Mouse (Mus musculus): ENCODE results near the gene Lyzl4. TPM values are rescaled to one million over a fixed set of nuclear protein-coding genes. Genes with fewer than 3 reads are reported as not detected.

Lyzl4 gene
- polyA plus RNA-seq, 1 experiment from 2014 or later: not detected

DNA sequence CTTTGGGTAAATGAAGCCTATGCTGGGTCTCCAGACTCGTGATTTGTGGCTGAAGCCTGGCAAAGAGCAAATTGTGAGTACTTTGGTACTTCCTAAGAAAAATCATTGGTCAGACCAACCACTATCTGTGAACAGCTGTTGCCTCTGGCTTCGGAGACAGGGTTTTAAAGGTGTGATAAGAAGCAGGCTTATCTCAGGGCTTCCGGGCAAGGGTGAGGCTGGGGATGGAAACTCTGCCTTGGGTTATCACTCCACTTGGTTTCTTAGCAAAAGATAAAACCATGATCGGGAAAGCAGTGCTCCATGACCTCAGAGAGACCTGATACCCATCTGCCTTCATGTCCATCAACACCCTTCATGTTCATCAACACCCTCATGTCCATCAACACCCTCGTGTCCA, 92.9 kb downstream of the Lyzl4 start:
- H3K4me3 ChIP-seq: no peak overlapping the region
- H3K36me3 ChIP-seq: no peaks in the 10 kb centered on the region
- H3K4me2 ChIP-seq: no peak overlapping the region
- H3K4me1 ChIP-seq (replicated peaks): no peaks in the 10 kb centered on the region
- H3K9me3 ChIP-seq: no peaks in the 10 kb centered on the region
- no peak overlapping the region for H3K9ac ChIP-seq
- ATAC-seq (ENCODE audit: low FRiP score): no peak
- WGBS: 74% methylated on average over 5 of the region's 5 CpGs
- no peaks in the 10 kb centered on the region for H3K27me3 ChIP-seq
- H3K27ac ChIP-seq: no peak overlapping the region

DNA sequence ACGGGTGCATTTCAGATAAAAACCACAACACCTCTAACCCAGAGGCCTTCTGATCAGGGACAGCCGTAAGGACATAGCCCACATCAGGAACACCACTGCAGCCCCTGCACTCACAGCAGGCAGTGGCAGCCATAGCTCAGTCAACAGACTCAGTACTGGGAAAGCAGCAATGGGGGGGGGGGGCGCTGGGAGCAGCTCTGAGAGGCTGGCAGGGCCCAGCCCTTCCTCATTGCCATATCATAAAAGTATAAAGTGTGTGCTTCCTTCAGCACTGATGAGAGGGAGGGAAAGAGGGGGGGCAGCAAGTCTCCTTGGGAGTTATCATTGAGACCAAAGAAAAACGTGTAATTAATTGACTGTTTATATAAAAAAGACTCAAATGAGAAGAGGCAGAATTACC, 94.5 kb downstream of the Lyzl4 start:
- Histone ChIP-seq H3K27me3 (no peaks in the 10 kb centered on the region), H3K27ac (no peak overlapping the region), H3K9ac (no peak overlapping the region), H3K4me2 (no peak overlapping the region), H3K9me3 (no peaks in the 10 kb centered on the region), H3K4me1 (replicated peaks) (no peaks in the 10 kb centered on the region), H3K36me3 (no peaks in the 10 kb centered on the region), H3K4me3 (no peak overlapping the region)
- no peak for ATAC-seq (ENCODE audit: low FRiP score)
- WGBS: 69% methylated on average over 4 of the region's 4 CpGs

DNA sequence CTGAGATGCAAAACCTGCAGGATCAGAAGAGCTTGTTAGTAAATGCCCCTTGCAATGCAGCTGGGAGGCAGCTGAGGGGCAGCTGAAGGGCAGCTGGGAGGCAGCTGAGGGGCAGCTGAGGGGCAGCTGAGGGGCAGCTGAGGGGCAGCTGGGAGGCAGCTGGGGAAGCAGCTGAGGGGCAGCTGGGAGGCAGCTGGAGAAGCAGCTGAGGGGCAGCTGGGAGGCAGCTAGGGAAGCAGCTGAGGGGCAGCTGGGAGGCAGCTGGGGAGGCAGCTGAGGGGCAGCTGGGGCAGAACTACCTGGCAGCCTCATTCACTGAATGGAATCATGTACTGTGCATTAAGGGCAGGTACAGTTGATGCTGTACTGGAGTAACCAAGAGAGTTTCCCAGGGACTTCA, 100.4 kb downstream of the Lyzl4 start:
- no peaks in the 10 kb centered on the region for H3K27me3 ChIP-seq
- no peak overlapping the region for H3K9ac ChIP-seq
- H3K4me1 ChIP-seq (replicated peaks): no peaks in the 10 kb centered on the region
- H3K27ac ChIP-seq: no peak overlapping the region; the same call in 1 of the 2 replicates
- no peak overlapping the region for H3K4me3 ChIP-seq
- no peak overlapping the region for H3K4me2 ChIP-seq
- no peak for ATAC-seq (ENCODE audit: low FRiP score)
- H3K9me3 ChIP-seq: peaks cover 6% of the 10 kb centered on the region; the same call in 1 of the 2 replicates
- H3K36me3 ChIP-seq: no peaks in the 10 kb centered on the region

DNA sequence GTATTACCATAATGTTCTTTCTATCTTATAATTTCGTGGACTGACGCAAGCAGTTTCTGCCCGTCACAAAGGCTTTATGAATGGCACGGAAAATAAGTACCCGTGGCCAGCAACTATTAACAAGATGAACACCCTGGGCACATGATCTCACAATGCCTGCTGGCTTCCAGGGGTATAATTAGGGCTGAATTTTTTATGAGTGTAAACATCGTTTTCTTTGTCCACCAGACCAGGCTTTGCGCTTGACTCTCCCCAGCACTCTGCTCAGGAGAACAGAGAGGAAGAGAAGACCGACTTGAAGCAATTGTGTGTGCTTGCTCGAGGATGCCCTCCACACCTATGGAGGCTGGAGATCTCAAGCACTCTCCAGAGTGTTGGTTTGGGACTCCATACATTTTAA, 109.3 kb downstream of the Lyzl4 start:
- Histone ChIP-seq H3K36me3 (no peaks in the 10 kb centered on the region), H3K27ac (no peak overlapping the region), H3K4me1 (replicated peaks) (no peaks in the 10 kb centered on the region), H3K4me2 (no peak overlapping the region), H3K9ac (no peak overlapping the region), H3K27me3 (no peaks in the 10 kb centered on the region), H3K4me3 (no peak overlapping the region), H3K9me3 (peaks cover 10% of the 10 kb centered on the region; the same call in 1 of the 2 replicates)
- WGBS: 78% methylated on average over 9 of the region's 9 CpGs
- ATAC-seq (ENCODE audit: low FRiP score): no peak

DNA sequence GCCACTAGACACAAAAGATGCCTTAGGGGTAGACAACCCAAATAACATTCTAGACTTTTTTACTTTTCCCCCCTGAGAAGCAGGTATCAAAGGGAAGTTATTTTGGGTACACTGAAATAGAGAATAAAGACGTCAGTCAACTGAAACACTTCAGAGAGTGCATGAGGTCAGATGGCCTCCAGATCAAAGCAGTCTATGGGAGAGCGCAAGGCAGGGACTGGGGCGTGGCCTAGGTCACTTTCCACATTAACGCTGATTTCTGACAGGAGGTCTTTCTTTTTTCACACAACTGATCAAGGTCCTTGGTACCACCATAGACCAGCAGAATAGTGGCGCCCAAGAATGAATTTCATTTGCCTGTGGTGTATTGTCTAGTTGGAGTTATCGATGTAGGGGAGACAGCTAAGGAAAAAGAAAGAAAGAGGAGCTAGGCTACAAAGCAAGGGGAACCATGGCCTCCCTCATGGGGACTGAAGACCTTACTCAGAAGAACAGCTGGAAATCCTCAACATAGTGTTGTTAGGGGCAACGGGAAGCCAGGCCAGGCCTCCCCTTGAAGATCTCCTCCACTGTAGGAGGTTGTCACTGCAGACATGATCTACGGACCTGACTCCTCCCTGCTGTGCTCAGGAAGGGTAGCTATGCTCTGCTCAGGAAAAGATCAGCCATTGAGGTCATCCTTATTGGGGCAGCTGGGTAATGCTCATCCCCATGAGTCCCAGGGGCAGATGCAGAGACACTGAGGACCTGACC, 113.1 kb downstream of the Lyzl4 start:
- Histone ChIP-seq H3K4me1 (replicated peaks) (no peaks in the 10 kb centered on the region), H3K4me2 (no peak overlapping the region), H3K9ac (no peak overlapping the region), H3K27ac (no peak overlapping the region), H3K27me3 (no peaks in the 10 kb centered on the region), H3K9me3 (0 out of 2 replicates have a peak, but pooled peaks cover 4% of the 10 kb centered on the region), H3K36me3 (no peaks in the 10 kb centered on the region), H3K4me3 (no peak overlapping the region)
- WGBS: 49% methylated on average over 8 of the region's 8 CpGs
- no peak for ATAC-seq (ENCODE audit: low FRiP score)

Other genes with a start within 250 kb of the Lyzl4 start
- 7.7 and 15.1 TPM in 2 replicates for gene Cck, start 146.4 kb downstream of the Lyzl4 start, polyA plus RNA-seq (2015; fragmentation: Nextera tagmentation; extraction: Ambion mirVana)
- gene Vipr1, start 620 bp upstream of the Lyzl4 start, polyA plus RNA-seq (2015; fragmentation: Nextera tagmentation; extraction: Ambion mirVana): 0.51 and 0.54 TPM in 2 replicates
- 28.9 and 33.5 TPM in 2 replicates for gene Sec22c, start 63.4 kb upstream of the Lyzl4 start, polyA plus RNA-seq (2015; fragmentation: Nextera tagmentation; extraction: Ambion mirVana)
- 162 and 166 TPM in 2 replicates for gene Ss18l2, start 68.2 kb upstream of the Lyzl4 start, polyA plus RNA-seq (2015; fragmentation: Nextera tagmentation; extraction: Ambion mirVana)
- gene Nktr, start 77.1 kb upstream of the Lyzl4 start, polyA plus RNA-seq (2015; fragmentation: Nextera tagmentation; extraction: Ambion mirVana): 64.6 and 67.4 TPM in 2 replicates
- 11.5 and 13.3 TPM in 2 replicates for gene Zfp651, start 117.2 kb upstream of the Lyzl4 start, polyA plus RNA-seq (2015; fragmentation: Nextera tagmentation; extraction: Ambion mirVana)
- gene Klhl40, start 135.5 kb upstream of the Lyzl4 start, polyA plus RNA-seq (2015; fragmentation: Nextera tagmentation; extraction: Ambion mirVana): 1.2 and 1.3 TPM in 2 replicates
- not detected in 2 replicates for gene Hhatl, start 150.4 kb upstream of the Lyzl4 start, polyA plus RNA-seq (2015; fragmentation: Nextera tagmentation; extraction: Ambion mirVana)
- 3.2 and 3.7 TPM in 2 replicates for gene Ccdc13, start 197.4 kb upstream of the Lyzl4 start, polyA plus RNA-seq (2015; fragmentation: Nextera tagmentation; extraction: Ambion mirVana)
- gene Higd1a, start 216.3 kb upstream of the Lyzl4 start, polyA plus RNA-seq (2015; fragmentation: Nextera tagmentation; extraction: Ambion mirVana): 144 and 145 TPM in 2 replicates

Data from hindbrain, embryonic 13.5 days (tissue).